Mouse (Mus musculus) kidney, adult 2 months (tissue): Measurements from ENCODE around the gene Shank2. TPM values are rescaled to one million over a fixed set of nuclear protein-coding genes. Genes with fewer than 3 reads are reported as not detected.

Experiments used
- DNase-seq: peaks from one replicate; pipeline ENCODE4 v3.0.0; 2021
- H3K27ac ChIP-seq: fragments of 200-500 bp; 2 replicates; pipeline ENCODE4 v1.5.1; 2012; ENCODE audit warnings: low read depth, low read length, control low read depth, inconsistent platforms; ENCODE audit not compliant: insufficient read depth
- H3K27me3 ChIP-seq: fragments of 200-500 bp; replicated peaks from 2 replicates; pipeline ENCODE4 v1.6.1; 2012; ENCODE audit warnings: mild to moderate bottlenecking, moderate library complexity, low read length, inconsistent platforms; ENCODE audit not compliant: control insufficient read depth, insufficient read depth
- H3K36me3 ChIP-seq: fragments of 200-500 bp; 2 replicates; pipeline ENCODE4 v1.6.1; 2012; ENCODE audit warnings: mild to moderate bottlenecking, moderate library complexity, low read length, inconsistent platforms; ENCODE audit not compliant: control insufficient read depth, insufficient read depth
- H3K4me1 ChIP-seq: fragments of 200-500 bp; 2 replicates; pipeline ENCODE4 v1.6.1; 2011; ENCODE audit warnings: low read length; ENCODE audit not compliant: control insufficient read depth, insufficient read depth
- H3K4me3 ChIP-seq: fragments of 200-500 bp; 2 replicates; pipeline ENCODE4 v1.5.1; 2011; ENCODE audit warnings: mild to moderate bottlenecking, low read depth, low read length, control low read depth; ENCODE audit not compliant: insufficient read depth
- CTCF ChIP-seq: fragments of 200-500 bp; conservative IDR thresholded peaks from 2 replicates; pipeline ENCODE4 v1.5.1; 2011; ENCODE audit warnings: low read depth, mild to moderate bottlenecking, control low read depth, low read length, moderate library complexity, mixed read lengths; ENCODE audit not compliant: insufficient read depth, insufficient read length
- POLR2A ChIP-seq: fragments of 200-500 bp; IDR thresholded peaks from one replicate; pipeline ENCODE4 v1.6.1; 2011; ENCODE audit warnings: low read depth, low read length, control low read depth
- WGBS: fragments of 180-500 bp; shearing (Covaris S2); methylation state at CpG from one replicate; pipeline ENCODE4 v1.1.7; 2018; 5-methylcytosine and 5-hydroxymethylcytosine counted together
- polyA plus RNA-seq: library from polyadenylated mRNA; depleted of rRNA; stranded (reverse); fragments of >200 nt; gene quantifications from 2 replicates; pipeline ENCODE4 v1.2.3, GENCODE M21; 2012

Shank2 gene
- polyA plus RNA-seq, 1 experiment = 16.1 TPM

GRCm38 (mm10) chr7:144324077-144324476 lies 322.3 kb downstream of the Shank2 start:
- H3K4me3 ChIP-seq = no peak overlapping the region
- no peaks in the 10 kb centered on the region for H3K27me3 ChIP-seq
- no peak overlapping the region for H3K27ac ChIP-seq
- no peak for DNase-seq
- TF ChIP-seq POLR2A (no peak), CTCF (no peak)
- 91% methylated on average over 2 of the region's 2 CpGs for WGBS
- H3K4me1 ChIP-seq = no peaks in the 10 kb centered on the region
- H3K36me3 ChIP-seq = no peaks in the 10 kb centered on the region

GRCm38 (mm10) chr7:144324861-144325260 lies 323.1 kb downstream of the Shank2 start:
- Histone ChIP-seq H3K4me3 (no peak overlapping the region), H3K4me1 (no peaks in the 10 kb centered on the region), H3K36me3 (no peaks in the 10 kb centered on the region), H3K27ac (no peak overlapping the region), H3K27me3 (no peaks in the 10 kb centered on the region)
- no peak for DNase-seq
- TF ChIP-seq CTCF (no peak), POLR2A (no peak)
- WGBS = 87% methylated on average over 6 of the region's 6 CpGs

- H3K27me3 ChIP-seq = no peaks in the 10 kb centered on the region
- no peak overlapping the region for H3K4me3 ChIP-seq
- 93% methylated on average over 10 of the region's 10 CpGs for WGBS
- no peak overlapping the region for H3K27ac ChIP-seq
- no peaks in the 10 kb centered on the region for H3K4me1 ChIP-seq
- TF ChIP-seq CTCF (no peak), POLR2A (no peak)
- H3K36me3 ChIP-seq = no peaks in the 10 kb centered on the region
- DNase-seq = no peak
These were observed 323.9 kb downstream of the Shank2 start for GRCm38 (mm10) chr7:144325603-144326002.

GRCm38 (mm10) chr7:144329403-144329890 lies 327.7 kb downstream of the Shank2 start:
- H3K4me1 ChIP-seq = no peaks in the 10 kb centered on the region
- H3K36me3 ChIP-seq = no peaks in the 10 kb centered on the region
- 53% methylated on average over 2 of the region's 2 CpGs for WGBS
- H3K27me3 ChIP-seq = no peaks in the 10 kb centered on the region
- TF ChIP-seq CTCF (no peak), POLR2A (no peak)
- no peak overlapping the region for H3K27ac ChIP-seq
- H3K4me3 ChIP-seq = no peak overlapping the region
- peak; percentile 42 for DNase-seq

- H3K4me1 ChIP-seq = no peaks in the 10 kb centered on the region
- H3K4me3 ChIP-seq = no peak overlapping the region
- no peak overlapping the region for H3K27ac ChIP-seq
- no peaks in the 10 kb centered on the region for H3K27me3 ChIP-seq
- no peaks in the 10 kb centered on the region for H3K36me3 ChIP-seq
- TF ChIP-seq CTCF = no peak
- TF ChIP-seq POLR2A = no peak
- DNase-seq = peak; percentile 5
These were observed 334.9 kb downstream of the Shank2 start for GRCm38 (mm10) chr7:144336626-144337025.

- Histone ChIP-seq H3K4me1 (no peaks in the 10 kb centered on the region), H3K27me3 (no peaks in the 10 kb centered on the region), H3K36me3 (no peaks in the 10 kb centered on the region), H3K4me3 (no peak overlapping the region), H3K27ac (no peak overlapping the region)
- 84% methylated on average over 5 of the region's 5 CpGs for WGBS
- no peak for TF ChIP-seq POLR2A
- DNase-seq = no peak
These were observed 337.0 kb downstream of the Shank2 start for GRCm38 (mm10) chr7:144338694-144339093.

GRCm38 (mm10) chr7:144340376-144340775 lies 338.6 kb downstream of the Shank2 start:
- Histone ChIP-seq H3K36me3 (no peaks in the 10 kb centered on the region), H3K27ac (no peak overlapping the region), H3K4me1 (no peaks in the 10 kb centered on the region), H3K27me3 (no peaks in the 10 kb centered on the region), H3K4me3 (no peak overlapping the region)
- 78% methylated on average over 6 of the region's 6 CpGs for WGBS
- DNase-seq = no peak
- TF ChIP-seq CTCF = no peak

- H3K27me3 ChIP-seq = no peaks in the 10 kb centered on the region
- no peaks in the 10 kb centered on the region for H3K4me1 ChIP-seq
- 77% methylated on average over 2 of the region's 2 CpGs for WGBS
- no peak for DNase-seq
- H3K36me3 ChIP-seq = no peaks in the 10 kb centered on the region
- no peak overlapping the region for H3K27ac ChIP-seq
- no peak overlapping the region for H3K4me3 ChIP-seq
- no peak for TF ChIP-seq CTCF
- no peak for TF ChIP-seq POLR2A
These were observed 364.4 kb downstream of the Shank2 start for GRCm38 (mm10) chr7:144366133-144366532.
